Mouse (Mus musculus) liver, postnatal 0 days (tissue): Measurements from ENCODE around the gene Mfsd4b2.

Source experiments
- CTCF ChIP-seq: sonication (generic); IDR thresholded peaks from 2 replicates; pipeline ENCODE4 v1.5.1; 2016; ENCODE audit warnings: antibody characterized with exemption, low read depth
- EP300 ChIP-seq: IDR thresholded peaks from 2 replicates; pipeline ENCODE4 v1.6.1; 2016; ENCODE audit warnings: antibody characterized with exemption, low read depth, mild to moderate bottlenecking

GRCm38 (mm10) chr10:39955163-39955562 lies 28.4 kb upstream of the Mfsd4b2 start:
- no peak for TF ChIP-seq EP300
- no peak for TF ChIP-seq CTCF
